Mouse (Mus musculus): ENCODE measurements around the gene Gemin5. TPM values are rescaled to one million over a fixed set of nuclear protein-coding genes. Genes with fewer than 3 reads are reported as not detected.

Gemin5 gene
- polyA plus RNA-seq, 2 experiments = 5.9 to 8.4 TPM

GRCm38 (mm10) chr11:58213673-58214342 is 45.5 kb upstream of the Gemin5 start:
- Histone ChIP-seq H3K27ac (peak overlapping the region; percentile 84), H3K9me3 (ENCODE audit: control insufficient read depth, low read length) (no peaks in the 10 kb centered on the region), H3K4me2 (ENCODE audit: low read depth) (peak overlapping the region; percentile 94), H3K36me3 (replicated peaks; ENCODE audit: control insufficient read depth, insufficient read depth, low read depth) (no peaks in the 10 kb centered on the region), H3K9ac (replicated peaks) (peak overlapping the region; percentile 91), H3K4me1 (replicated peaks; ENCODE audit: control insufficient read depth in 2 of 2, insufficient read depth in 2 of 2, low read length in 1 of 2) (peaks cover 25 to 43% of the 10 kb centered on the region in 2 experiments), H3K27me3 (ENCODE audit: control insufficient read depth, insufficient read depth, low read length) (no peaks in the 10 kb centered on the region), H3K4me3 (ENCODE audit: insufficient read depth in 1 of 2, low read depth in 2 of 2, low read length in 2 of 2) (peak overlapping the region; percentile 88 to 94; a peak in 3 of 4 replicates)
- DNase-seq (ENCODE audit: low read depth in 3 of 3, low spot score in 3 of 3) (peak in 1 of 3 experiments; percentile 51), ATAC-seq (ENCODE audit: insufficient read depth) (no peak)
- TF ChIP-seq EP300 (IDR thresholded peaks at IDR 0.05; ENCODE audit: low read depth) (no peak), CTCF (IDR thresholded peaks at IDR 0.05; ENCODE audit: low read depth) (no peak)
- 27% methylated on average over 7 of the region's 7 CpGs for WGBS (ENCODE audit: insufficient replicate concordance)

GRCm38 (mm10) chr11:58211682-58212067 is 43.3 kb upstream of the Gemin5 start:
- ATAC-seq (ENCODE audit: insufficient read depth) (no peak), DNase-seq (ENCODE audit: low read depth in 3 of 3, low spot score in 3 of 3) (no peak)
- 42% methylated on average over 2 of the region's 2 CpGs for WGBS (ENCODE audit: insufficient replicate concordance)
- no peaks in the 10 kb centered on the region for H3K27me3 ChIP-seq (ENCODE audit: control insufficient read depth, insufficient read depth, low read length)
- no peaks in the 10 kb centered on the region for H3K9me3 ChIP-seq (ENCODE audit: control insufficient read depth, low read length)
- peak overlapping the region; percentile 32 for H3K4me2 ChIP-seq (ENCODE audit: low read depth)
- H3K4me1 ChIP-seq (replicated peaks; ENCODE audit: control insufficient read depth in 2 of 2, insufficient read depth in 2 of 2, low read length in 1 of 2) = peaks cover 25 to 38% of the 10 kb centered on the region in 2 experiments
- H3K9ac ChIP-seq (replicated peaks) = peak overlapping the region; percentile 1
- H3K4me3 ChIP-seq (ENCODE audit: insufficient read depth in 1 of 2, low read depth in 2 of 2, low read length in 2 of 2) = no peak overlapping the region
- TF ChIP-seq CTCF (IDR thresholded peaks at IDR 0.05; ENCODE audit: low read depth) (no peak), EP300 (IDR thresholded peaks at IDR 0.05; ENCODE audit: low read depth) (0 out of 2 replicates have a peak, but pooled peaks have one; percentile 3)
- peak overlapping the region; percentile 28 for H3K27ac ChIP-seq
- H3K36me3 ChIP-seq (replicated peaks; ENCODE audit: control insufficient read depth, insufficient read depth, low read depth) = no peaks in the 10 kb centered on the region

- H3K9me3 ChIP-seq (ENCODE audit: control insufficient read depth, low read length) = no peaks in the 10 kb centered on the region
- H3K9ac ChIP-seq (replicated peaks) = peak overlapping the region; percentile 1
- no peaks in the 10 kb centered on the region for H3K27me3 ChIP-seq (ENCODE audit: control insufficient read depth, insufficient read depth, low read length)
- peak overlapping the region; percentile 32 for H3K4me2 ChIP-seq (ENCODE audit: low read depth)
- no peak for DNase-seq (ENCODE audit: low read depth in 3 of 3, low spot score in 3 of 3)
- no peak for ATAC-seq (ENCODE audit: insufficient read depth)
- H3K36me3 ChIP-seq (replicated peaks; ENCODE audit: control insufficient read depth, insufficient read depth, low read depth) = no peaks in the 10 kb centered on the region
- no peak for TF ChIP-seq EP300 (IDR thresholded peaks at IDR 0.05; ENCODE audit: low read depth)
- no peak for TF ChIP-seq CTCF (IDR thresholded peaks at IDR 0.05; ENCODE audit: low read depth)
- H3K27ac ChIP-seq = peak overlapping the region; percentile 28
- 20% methylated on average over 9 of the region's 9 CpGs for WGBS (ENCODE audit: insufficient replicate concordance)
- H3K4me1 ChIP-seq (replicated peaks; ENCODE audit: control insufficient read depth in 2 of 2, insufficient read depth in 2 of 2, low read length in 1 of 2) = peaks cover 25 to 36% of the 10 kb centered on the region in 2 experiments
- no peak overlapping the region for H3K4me3 ChIP-seq (ENCODE audit: insufficient read depth in 1 of 2, low read depth in 2 of 2, low read length in 2 of 2)
Measured at GRCm38 (mm10) chr11:58211062-58211681, 42.8 kb upstream of the Gemin5 start.

GRCm38 (mm10) chr11:58210321-58210886 is 42.1 kb upstream of the Gemin5 start:
- Histone ChIP-seq H3K4me1 (replicated peaks; ENCODE audit: control insufficient read depth in 2 of 2, insufficient read depth in 2 of 2, low read length in 1 of 2) (peaks cover 20 to 31% of the 10 kb centered on the region in 2 experiments), H3K9me3 (ENCODE audit: control insufficient read depth, low read length) (no peaks in the 10 kb centered on the region), H3K9ac (replicated peaks) (no peak overlapping the region), H3K4me3 (ENCODE audit: insufficient read depth in 1 of 2, low read depth in 2 of 2, low read length in 2 of 2) (no peak overlapping the region), H3K36me3 (replicated peaks; ENCODE audit: control insufficient read depth, insufficient read depth, low read depth) (no peaks in the 10 kb centered on the region), H3K27ac (no peak overlapping the region), H3K27me3 (ENCODE audit: control insufficient read depth, insufficient read depth, low read length) (no peaks in the 10 kb centered on the region), H3K4me2 (ENCODE audit: low read depth) (no peak overlapping the region)
- 74% methylated on average over 1 of the region's 1 CpGs for WGBS (ENCODE audit: insufficient replicate concordance)
- no peak for DNase-seq (ENCODE audit: low read depth in 3 of 3, low spot score in 3 of 3)
- ATAC-seq (ENCODE audit: insufficient read depth) = no peak
- TF ChIP-seq EP300 (IDR thresholded peaks at IDR 0.05; ENCODE audit: low read depth) (no peak), CTCF (IDR thresholded peaks at IDR 0.05; ENCODE audit: low read depth) (no peak)

- Histone ChIP-seq H3K9me3 (ENCODE audit: control insufficient read depth, low read length) (no peaks in the 10 kb centered on the region), H3K27me3 (ENCODE audit: control insufficient read depth, insufficient read depth, low read length) (no peaks in the 10 kb centered on the region), H3K36me3 (replicated peaks; ENCODE audit: control insufficient read depth, insufficient read depth, low read depth) (no peaks in the 10 kb centered on the region), H3K4me1 (replicated peaks; ENCODE audit: control insufficient read depth in 2 of 2, insufficient read depth in 2 of 2, low read length in 1 of 2) (peaks cover 0 to 18% of the 10 kb centered on the region in 2 experiments; a peak in 2 of 4 replicates), H3K4me3 (ENCODE audit: insufficient read depth in 1 of 2, low read depth in 2 of 2, low read length in 2 of 2) (no peak overlapping the region), H3K27ac (no peak overlapping the region), H3K4me2 (ENCODE audit: low read depth) (no peak overlapping the region), H3K9ac (replicated peaks) (no peak overlapping the region)
- DNase-seq (ENCODE audit: low read depth in 3 of 3, low spot score in 3 of 3) (no peak), ATAC-seq (ENCODE audit: insufficient read depth) (no peak)
- WGBS (ENCODE audit: insufficient replicate concordance) = 78% methylated on average over 12 of the region's 12 CpGs
- TF ChIP-seq CTCF (IDR thresholded peaks at IDR 0.05; ENCODE audit: low read depth) (no peak), EP300 (IDR thresholded peaks at IDR 0.05; ENCODE audit: low read depth) (no peak)
Measured at GRCm38 (mm10) chr11:58201052-58201451, 32.7 kb upstream of the Gemin5 start.
